Mouse (Mus musculus) G1E-ER4 (cell line): ENCODE measurements around the gene Pex16. TPM values are rescaled to one million over a fixed set of nuclear protein-coding genes. Genes with fewer than 3 reads are reported as not detected.

Experiments used
- GATA1 ChIP-seq: IDR thresholded peaks from one replicate; pipeline ENCODE4 v1.8.0; 2012; ENCODE audit warnings: low read length, inconsistent platforms
- polyA plus RNA-seq: library from polyadenylated mRNA; stranded (reverse); fragments of >175 nt; gene quantifications from 2 replicates; pipeline ENCODE4 v1.2.3, GENCODE M21; 2012

Gene Pex16
- polyA plus RNA-seq, 1 experiment = 22.5 TPM

- TF ChIP-seq GATA1 = no peak
These were observed 12.7 kb upstream of the Pex16 start for GRCm38 (mm10) chr2:92361795-92362194.

GRCm38 (mm10) chr2:92362571-92363228 is 11.8 kb upstream of the Pex16 start:
- TF ChIP-seq GATA1 = no peak

- no peak for TF ChIP-seq GATA1
These were observed 10.4 kb upstream of the Pex16 start for GRCm38 (mm10) chr2:92364086-92364485.

- TF ChIP-seq GATA1 = no peak
These were observed 8.9 kb upstream of the Pex16 start for GRCm38 (mm10) chr2:92365568-92365967.

- TF ChIP-seq GATA1 = no peak
These were observed 7.0 kb upstream of the Pex16 start for GRCm38 (mm10) chr2:92367383-92368029.

- TF ChIP-seq GATA1 = no peak
These were observed 4.1 kb upstream of the Pex16 start for GRCm38 (mm10) chr2:92370375-92370774.

GRCm38 (mm10) chr2:92370821-92371805 is 3.4 kb upstream of the Pex16 start:
- TF ChIP-seq GATA1 = no peak

- no peak for TF ChIP-seq GATA1
These were observed 2.3 kb upstream of the Pex16 start for GRCm38 (mm10) chr2:92371971-92372690.

GRCm38 (mm10) chr2:92372767-92373436 is 1.6 kb upstream of the Pex16 start:
- no peak for TF ChIP-seq GATA1

- TF ChIP-seq GATA1 = no peak
These were observed 1.1 kb upstream of the Pex16 start for GRCm38 (mm10) chr2:92373437-92373813.

GRCm38 (mm10) chr2:92375099-92375623 is 685 bp downstream of the Pex16 start:
- no peak for TF ChIP-seq GATA1

GRCm38 (mm10) chr2:92375788-92376187 is 1.3 kb downstream of the Pex16 start:
- no peak for TF ChIP-seq GATA1

GRCm38 (mm10) chr2:92376300-92376699 is 1.8 kb downstream of the Pex16 start:
- TF ChIP-seq GATA1 = no peak

GRCm38 (mm10) chr2:92377320-92377719 is 2.8 kb downstream of the Pex16 start:
- no peak for TF ChIP-seq GATA1
